Mouse (Mus musculus) ES-E14 (cell line): ENCODE data around the gene Ets1. TPM values are rescaled to one million over a fixed set of nuclear protein-coding genes. Genes with fewer than 3 reads are reported as not detected.
A peak's percentile ranks its signal among the peaks of the same experiment; 100 is the strongest.

Source experiments
- DNase-seq: peaks from one replicate; pipeline ENCODE4 v3.0.0-alpha.2; 2013; ENCODE audit warnings: low read depth, low spot score
- H3K27ac ChIP-seq: 2 replicates; pipeline ENCODE4 v1.5.1; 2012; ENCODE audit warnings: low read depth, mild to moderate bottlenecking, low read length, moderate library complexity, mixed read lengths; ENCODE audit not compliant: poor library complexity, insufficient read depth, severe bottlenecking
- H3K36me3 ChIP-seq: 2 replicates; pipeline ENCODE4 v1.6.1; 2012; ENCODE audit warnings: mild to moderate bottlenecking, low read length, moderate library complexity, mixed read lengths; ENCODE audit not compliant: control insufficient read depth, poor library complexity, insufficient read depth, severe bottlenecking
- H3K4me1 ChIP-seq, 2 experiments: fragments of 150-350 bp in 1 of 2; sonication (generic) in 1 of 2; 2 replicates each; pipeline ENCODE4 v1.6.1; 2012; ENCODE audit warnings: low read length in 2 of 2, mild to moderate bottlenecking in 1 of 2, mixed read lengths in 1 of 2; ENCODE audit not compliant: control insufficient read depth in 2 of 2, insufficient read depth in 2 of 2, poor library complexity in 1 of 2
- H3K4me3 ChIP-seq, 2 experiments: fragments of 150-350 bp in 1 of 2; sonication (generic) in 1 of 2; 2 replicates each; pipeline ENCODE4 v1.5.1; 2012; ENCODE audit warnings: low read length in 2 of 2, low read depth in 1 of 2, mild to moderate bottlenecking in 1 of 2, mixed read lengths in 1 of 2; ENCODE audit not compliant: insufficient read depth in 1 of 2, poor library complexity in 1 of 2, severe bottlenecking in 1 of 2
- H3K9ac ChIP-seq: 2 replicates; pipeline ENCODE4 v1.6.1; 2012; ENCODE audit warnings: low read depth, mild to moderate bottlenecking, low read length, mixed read lengths; ENCODE audit not compliant: poor library complexity, insufficient read depth, severe bottlenecking
- H3K9me3 ChIP-seq: fragments of 150-350 bp; sonication (generic); 2 replicates; pipeline ENCODE4 v1.6.1; 2012; ENCODE audit warnings: low read depth, mild to moderate bottlenecking, low read length; ENCODE audit not compliant: control insufficient read depth, insufficient read depth
- CHD2 ChIP-seq: IDR thresholded peaks from 2 replicates; pipeline ENCODE4 v1.6.1; 2014; ENCODE audit warnings: mild to moderate bottlenecking, low read depth, low read length, inconsistent platforms
- HCFC1 ChIP-seq: IDR thresholded peaks from 2 replicates; pipeline ENCODE4 v1.6.1; 2012; ENCODE audit warnings: low read length, inconsistent platforms, borderline replicate concordance; ENCODE audit not compliant: insufficient read depth
- MAFK ChIP-seq: IDR thresholded peaks from 2 replicates; pipeline ENCODE4 v1.6.1; 2014; ENCODE audit warnings: mild to moderate bottlenecking, low read depth, low read length, inconsistent platforms; ENCODE audit not compliant: insufficient read depth
- ZC3H11A ChIP-seq: IDR thresholded peaks from 2 replicates; pipeline ENCODE4 v1.6.1; 2012; ENCODE audit warnings: low read depth, mild to moderate bottlenecking, inconsistent platforms, low read length, borderline replicate concordance
- ZNF384 ChIP-seq: IDR thresholded peaks from 2 replicates; pipeline ENCODE4 v1.6.1; 2012; ENCODE audit warnings: low read depth, low read length, inconsistent platforms
- in situ Hi-C, 2 experiments: fragments of 600-800 bp; cut with MboI; formaldehyde crosslinking; loops; one replicate each; pipeline ENCODE4 v1.15.1; 2025; ENCODE audit warnings: low sequenced_read_pairs in 2 of 2, inconsistent platforms in 1 of 2; ENCODE audit not compliant: unreplicated experiment in 2 of 2
- total RNA-seq: library from RNA; depleted of rRNA; stranded (reverse); fragments of 300-350 nt; gene quantifications from 2 replicates; pipeline ENCODE4 v1.2.3, GENCODE M21; 2012

Gene Ets1
- total RNA-seq, 1 experiment = 20.9 TPM

- in situ Hi-C loops = no loop called here
- no peaks in the 10 kb centered on the region for H3K4me1 ChIP-seq
- no peak overlapping the region for H3K9ac ChIP-seq
- no peak overlapping the region for H3K27ac ChIP-seq
- no peak for DNase-seq
- H3K4me3 ChIP-seq = peak overlapping the region in 1 of 2 experiments; percentile 69; a peak in 2 of 4 replicates
- H3K9me3 ChIP-seq = no peaks in the 10 kb centered on the region
- no peaks in the 10 kb centered on the region for H3K36me3 ChIP-seq
- no peak for TF ChIP-seq ZNF384
- no peak for TF ChIP-seq ZC3H11A
- TF ChIP-seq CHD2 = no peak
- TF ChIP-seq MAFK = no peak
- TF ChIP-seq HCFC1 = no peak
These were observed 60.7 kb downstream of the Ets1 start for GRCm38 (mm10) chr9:32696717-32697116.

GRCm38 (mm10) chr9:32697291-32698110 lies 61.5 kb downstream of the Ets1 start:
- Histone ChIP-seq H3K4me3 (no peak overlapping the region), H3K9ac (no peak overlapping the region), H3K36me3 (no peaks in the 10 kb centered on the region), H3K4me1 (no peaks in the 10 kb centered on the region), H3K27ac (no peak overlapping the region), H3K9me3 (no peaks in the 10 kb centered on the region)
- TF ChIP-seq HCFC1 (no peak), MAFK (no peak), ZNF384 (no peak), ZC3H11A (no peak), CHD2 (no peak)
- in situ Hi-C loops = no loop called here
- DNase-seq = no peak

- TF ChIP-seq HCFC1 = no peak
- TF ChIP-seq ZC3H11A = no peak
- in situ Hi-C loops = no loop called here
- Histone ChIP-seq H3K36me3 (no peaks in the 10 kb centered on the region), H3K9me3 (no peaks in the 10 kb centered on the region), H3K4me1 (no peaks in the 10 kb centered on the region), H3K9ac (no peak overlapping the region), H3K27ac (no peak overlapping the region), H3K4me3 (no peak overlapping the region)
- DNase-seq = no peak
These were observed 62.7 kb downstream of the Ets1 start for GRCm38 (mm10) chr9:32698766-32699165.

GRCm38 (mm10) chr9:32699391-32699841 lies 63.4 kb downstream of the Ets1 start:
- no peak overlapping the region for H3K4me3 ChIP-seq
- TF ChIP-seq ZC3H11A (no peak), HCFC1 (no peak), ZNF384 (no peak), MAFK (no peak), CHD2 (no peak)
- DNase-seq = no peak
- H3K9ac ChIP-seq = no peak overlapping the region
- no peaks in the 10 kb centered on the region for H3K9me3 ChIP-seq
- H3K4me1 ChIP-seq = no peaks in the 10 kb centered on the region
- in situ Hi-C loops = no loop called here
- H3K36me3 ChIP-seq = no peaks in the 10 kb centered on the region
- no peak overlapping the region for H3K27ac ChIP-seq
